Mouse (Mus musculus): ENCODE measurements around the gene Cs. TPM values are rescaled to one million over a fixed set of nuclear protein-coding genes. Genes with fewer than 3 reads are reported as not detected.

The Cs gene
- polyA plus RNA-seq, 1 experiment from 2014 or later = 254 TPM

- Histone ChIP-seq H3K27me3 (replicated peaks; ENCODE audit: control insufficient read depth, insufficient read depth, low read length) (no peaks in the 10 kb centered on the region), H3K4me2 (ENCODE audit: low read length) (peak overlapping the region; percentile 86), H3K9me3 (ENCODE audit: control insufficient read depth, low read length) (no peaks in the 10 kb centered on the region), H3K4me1 (replicated peaks; ENCODE audit: control insufficient read depth, insufficient read depth, low read length) (peaks cover 16% of the 10 kb centered on the region), H3K36me3 (ENCODE audit: control insufficient read depth, insufficient read depth, low read length) (peaks cover 14% of the 10 kb centered on the region; the same call in 1 of the 2 replicates), H3K9ac (ENCODE audit: low read length) (peak overlapping the region; percentile 91), H3K4me3 (ENCODE audit: low read depth, low read length) (peak overlapping the region; percentile 63), H3K27ac (ENCODE audit: low read depth) (peak overlapping the region; percentile 85)
- no peak for DNase-seq (ENCODE audit: low spot score)
- WGBS = under 1% methylated on average over 9 of the region's 9 CpGs
- peak; percentile 40 for ATAC-seq (replicated peaks; ENCODE audit: low FRiP score, low TSS enrichment, low read depth)
Measured at GRCm38 (mm10) chr10:128302785-128303125, 34.8 kb upstream of the Cs start.

- H3K4me1 ChIP-seq (replicated peaks; ENCODE audit: control insufficient read depth, insufficient read depth, low read length) = peaks cover 13% of the 10 kb centered on the region
- H3K27me3 ChIP-seq (replicated peaks; ENCODE audit: control insufficient read depth, insufficient read depth, low read length) = no peaks in the 10 kb centered on the region
- DNase-seq (ENCODE audit: low spot score) (peak; percentile 100), ATAC-seq (replicated peaks; ENCODE audit: low FRiP score, low TSS enrichment, low read depth) (peak; percentile 99)
- H3K36me3 ChIP-seq (ENCODE audit: control insufficient read depth, insufficient read depth, low read length) = peaks cover 20% of the 10 kb centered on the region
- 2% methylated on average over 37 of the region's 37 CpGs for WGBS
- no peaks in the 10 kb centered on the region for H3K9me3 ChIP-seq (ENCODE audit: control insufficient read depth, low read length)
- H3K4me3 ChIP-seq (ENCODE audit: low read depth, low read length) = peak within 1 kb of the TSS; percentile 63
- peak within 1 kb of the TSS; percentile 86 for H3K4me2 ChIP-seq (ENCODE audit: low read length)
- peak within 1 kb of the TSS; percentile 91 for H3K9ac ChIP-seq (ENCODE audit: low read length)
- H3K27ac ChIP-seq (ENCODE audit: low read depth) = peak within 1 kb of the TSS; percentile 85
Measured at GRCm38 (mm10) chr10:128303126-128304021, 34.2 kb upstream of the Cs start, which contains the start of gene Pan2. TSS of gene Pan2 (plus strand) at chr10:128303335.

- Histone ChIP-seq H3K27me3 (replicated peaks; ENCODE audit: control insufficient read depth, insufficient read depth, low read length) (no peaks in the 10 kb centered on the region), H3K9me3 (ENCODE audit: control insufficient read depth, low read length) (no peaks in the 10 kb centered on the region), H3K36me3 (ENCODE audit: control insufficient read depth, insufficient read depth, low read length) (peaks cover 76% of the 10 kb centered on the region), H3K4me3 (ENCODE audit: low read depth, low read length) (no peak overlapping the region), H3K4me1 (replicated peaks; ENCODE audit: control insufficient read depth, insufficient read depth, low read length) (peaks cover 6% of the 10 kb centered on the region; the same call in 1 of the 2 replicates), H3K4me2 (ENCODE audit: low read length) (no peak overlapping the region), H3K27ac (ENCODE audit: low read depth) (no peak overlapping the region), H3K9ac (ENCODE audit: low read length) (no peak overlapping the region)
- 87% methylated on average over 7 of the region's 7 CpGs for WGBS
- ATAC-seq (replicated peaks; ENCODE audit: low FRiP score, low TSS enrichment, low read depth) = no peak
- no peak for DNase-seq (ENCODE audit: low spot score)
Measured at GRCm38 (mm10) chr10:128309654-128310053, 27.9 kb upstream of the Cs start.

GRCm38 (mm10) chr10:128310177-128310576, 27.4 kb upstream of the Cs start:
- WGBS = 52% methylated on average over 11 of the region's 11 CpGs
- DNase-seq (ENCODE audit: low spot score) = peak; percentile 53
- Histone ChIP-seq H3K27me3 (replicated peaks; ENCODE audit: control insufficient read depth, insufficient read depth, low read length) (no peaks in the 10 kb centered on the region), H3K4me2 (ENCODE audit: low read length) (no peak overlapping the region), H3K36me3 (ENCODE audit: control insufficient read depth, insufficient read depth, low read length) (peaks cover 81% of the 10 kb centered on the region), H3K4me1 (replicated peaks; ENCODE audit: control insufficient read depth, insufficient read depth, low read length) (peaks cover 6% of the 10 kb centered on the region; the same call in 1 of the 2 replicates), H3K9ac (ENCODE audit: low read length) (0 out of 2 replicates have a peak overlapping the region, but pooled peaks have one; percentile 2), H3K4me3 (ENCODE audit: low read depth, low read length) (no peak overlapping the region), H3K27ac (ENCODE audit: low read depth) (no peak overlapping the region), H3K9me3 (ENCODE audit: control insufficient read depth, low read length) (no peaks in the 10 kb centered on the region)
- no peak for ATAC-seq (replicated peaks; ENCODE audit: low FRiP score, low TSS enrichment, low read depth)

GRCm38 (mm10) chr10:128310902-128311301, 26.6 kb upstream of the Cs start:
- H3K27me3 ChIP-seq (replicated peaks; ENCODE audit: control insufficient read depth, insufficient read depth, low read length) = no peaks in the 10 kb centered on the region
- H3K4me2 ChIP-seq (ENCODE audit: low read length) = no peak overlapping the region
- 78% methylated on average over 4 of the region's 4 CpGs for WGBS
- H3K9ac ChIP-seq (ENCODE audit: low read length) = no peak overlapping the region
- H3K4me1 ChIP-seq (replicated peaks; ENCODE audit: control insufficient read depth, insufficient read depth, low read length) = peaks cover 6% of the 10 kb centered on the region; the same call in 1 of the 2 replicates
- peaks cover 85% of the 10 kb centered on the region for H3K36me3 ChIP-seq (ENCODE audit: control insufficient read depth, insufficient read depth, low read length)
- no peak for DNase-seq (ENCODE audit: low spot score)
- H3K9me3 ChIP-seq (ENCODE audit: control insufficient read depth, low read length) = no peaks in the 10 kb centered on the region
- no peak for ATAC-seq (replicated peaks; ENCODE audit: low FRiP score, low TSS enrichment, low read depth)
- no peak overlapping the region for H3K27ac ChIP-seq (ENCODE audit: low read depth)
- H3K4me3 ChIP-seq (ENCODE audit: low read depth, low read length) = no peak overlapping the region

GRCm38 (mm10) chr10:128315578-128315977, 22.0 kb upstream of the Cs start:
- Histone ChIP-seq H3K36me3 (ENCODE audit: control insufficient read depth, insufficient read depth, low read length) (peaks cover 93% of the 10 kb centered on the region), H3K9me3 (ENCODE audit: control insufficient read depth, low read length) (no peaks in the 10 kb centered on the region), H3K4me1 (replicated peaks; ENCODE audit: control insufficient read depth, insufficient read depth, low read length) (no peaks in the 10 kb centered on the region), H3K27me3 (replicated peaks; ENCODE audit: control insufficient read depth, insufficient read depth, low read length) (no peaks in the 10 kb centered on the region), H3K4me3 (ENCODE audit: low read depth, low read length) (no peak overlapping the region), H3K27ac (ENCODE audit: low read depth) (no peak overlapping the region), H3K9ac (ENCODE audit: low read length) (no peak overlapping the region), H3K4me2 (ENCODE audit: low read length) (no peak overlapping the region)
- 96% methylated on average over 8 of the region's 8 CpGs for WGBS
- DNase-seq (ENCODE audit: low spot score) = no peak
- ATAC-seq (replicated peaks; ENCODE audit: low FRiP score, low TSS enrichment, low read depth) = no peak

- peak overlapping the region; percentile 96 for H3K9ac ChIP-seq (ENCODE audit: low read length)
- H3K4me1 ChIP-seq (replicated peaks; ENCODE audit: control insufficient read depth, insufficient read depth, low read length) = peaks cover 16% of the 10 kb centered on the region
- WGBS = 51% methylated on average over 12 of the region's 12 CpGs
- H3K4me3 ChIP-seq (ENCODE audit: low read depth, low read length) = peak overlapping the region; percentile 80
- H3K27me3 ChIP-seq (replicated peaks; ENCODE audit: control insufficient read depth, insufficient read depth, low read length) = no peaks in the 10 kb centered on the region
- H3K4me2 ChIP-seq (ENCODE audit: low read length) = peak overlapping the region; percentile 83
- ATAC-seq (replicated peaks; ENCODE audit: low FRiP score, low TSS enrichment, low read depth) (no peak), DNase-seq (ENCODE audit: low spot score) (peak; percentile 58)
- H3K9me3 ChIP-seq (ENCODE audit: control insufficient read depth, low read length) = no peaks in the 10 kb centered on the region
- peak overlapping the region; percentile 94; the same call in 1 of the 2 replicates for H3K27ac ChIP-seq (ENCODE audit: low read depth)
- peaks cover 63% of the 10 kb centered on the region for H3K36me3 ChIP-seq (ENCODE audit: control insufficient read depth, insufficient read depth, low read length)
Measured at GRCm38 (mm10) chr10:128321641-128322040, 15.9 kb upstream of the Cs start.

GRCm38 (mm10) chr10:128322141-128323108, 15.1 kb upstream of the Cs start, which contains the start of gene Cnpy2:
TSS of gene Cnpy2 (plus strand) at chr10:128322459.
- Histone ChIP-seq H3K36me3 (ENCODE audit: control insufficient read depth, insufficient read depth, low read length) (peaks cover 63% of the 10 kb centered on the region), H3K4me2 (ENCODE audit: low read length) (peak within 1 kb of the TSS; percentile 83), H3K9ac (ENCODE audit: low read length) (peak within 1 kb of the TSS; percentile 96), H3K4me3 (ENCODE audit: low read depth, low read length) (peak within 1 kb of the TSS; percentile 80), H3K9me3 (ENCODE audit: control insufficient read depth, low read length) (no peaks in the 10 kb centered on the region), H3K4me1 (replicated peaks; ENCODE audit: control insufficient read depth, insufficient read depth, low read length) (peaks cover 16% of the 10 kb centered on the region), H3K27ac (ENCODE audit: low read depth) (peak within 1 kb of the TSS; percentile 94), H3K27me3 (replicated peaks; ENCODE audit: control insufficient read depth, insufficient read depth, low read length) (no peaks in the 10 kb centered on the region)
- peak; percentile 98 for DNase-seq (ENCODE audit: low spot score)
- WGBS = under 1% methylated on average over 40 of the region's 40 CpGs
- peak; percentile 90 for ATAC-seq (replicated peaks; ENCODE audit: low FRiP score, low TSS enrichment, low read depth)

All from intestine, embryonic 14.5 days (tissue).